Mouse (Mus musculus): ENCODE measurements around the gene Bdh2. TPM values are rescaled to one million over a fixed set of nuclear protein-coding genes. Genes with fewer than 3 reads are reported as not detected.
A peak's percentile ranks its signal among the peaks of the same experiment; 100 is the strongest.

Bdh2 gene
- polyA plus RNA-seq, 1 experiment from 2014 or later: 2.9 TPM

DNA sequence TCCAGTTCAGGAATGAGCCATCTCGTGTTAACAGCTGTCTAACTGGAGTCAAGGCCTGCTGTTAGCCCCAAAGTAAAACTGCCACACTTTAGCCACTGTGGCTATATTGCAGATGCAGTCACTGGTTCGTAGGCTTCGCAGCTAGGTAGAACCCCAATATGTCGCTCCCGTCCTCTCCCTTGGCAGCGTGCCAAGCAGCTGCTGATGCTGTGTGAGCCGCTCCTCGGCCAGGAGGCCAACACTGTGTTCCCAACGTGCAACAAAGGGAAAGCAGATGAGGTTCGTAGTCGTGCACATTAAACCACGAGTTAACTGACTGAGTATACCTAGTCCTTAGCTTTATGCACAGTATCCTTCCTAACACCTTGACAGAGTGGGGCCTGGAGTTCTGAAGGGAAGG lies 8.4 kb upstream of the Bdh2 start:
- H3K36me3 ChIP-seq (ENCODE audit: poor library complexity, severe bottlenecking): peaks cover 64% of the 10 kb centered on the region
- no peaks in the 10 kb centered on the region for H3K9me3 ChIP-seq (replicated peaks)
- H3K27me3 ChIP-seq: no peaks in the 10 kb centered on the region
- H3K4me3 ChIP-seq: no peak overlapping the region
- peak; percentile 57; the same call in 1 of the 2 replicates for ATAC-seq
- H3K9ac ChIP-seq: no peak overlapping the region
- H3K27ac ChIP-seq: no peak overlapping the region
- WGBS: 71% methylated on average over 12 of the region's 12 CpGs
- no peaks in the 10 kb centered on the region for H3K4me1 ChIP-seq
- H3K4me2 ChIP-seq: no peak overlapping the region

DNA sequence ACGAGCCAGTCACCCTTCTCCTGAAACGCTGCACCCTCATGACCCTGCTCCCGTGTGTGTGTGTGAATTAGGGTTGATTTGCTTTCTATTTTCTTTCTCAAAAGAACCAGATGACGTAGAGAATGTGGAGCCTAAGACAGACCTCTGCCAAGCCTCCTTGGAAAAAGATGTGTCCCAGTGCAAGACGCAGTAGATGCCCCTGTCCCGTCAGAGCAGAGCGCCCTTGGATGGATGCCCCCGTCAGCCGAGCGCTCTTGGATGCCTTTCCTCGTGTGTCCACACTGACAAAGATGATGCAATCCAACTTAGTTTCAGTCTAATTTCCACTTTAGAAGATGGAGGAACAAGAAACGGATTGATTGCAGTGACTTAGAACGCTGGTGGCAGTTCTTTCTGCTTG lies 8.0 kb upstream of the Bdh2 start:
- ATAC-seq: no peak
- no peaks in the 10 kb centered on the region for H3K27me3 ChIP-seq
- WGBS: 90% methylated on average over 13 of the region's 13 CpGs
- H3K4me3 ChIP-seq: no peak overlapping the region
- peaks cover 61% of the 10 kb centered on the region for H3K36me3 ChIP-seq (ENCODE audit: poor library complexity, severe bottlenecking)
- no peak overlapping the region for H3K4me2 ChIP-seq
- no peak overlapping the region for H3K9ac ChIP-seq
- no peaks in the 10 kb centered on the region for H3K4me1 ChIP-seq
- no peak overlapping the region for H3K27ac ChIP-seq
- H3K9me3 ChIP-seq (replicated peaks): no peaks in the 10 kb centered on the region

DNA sequence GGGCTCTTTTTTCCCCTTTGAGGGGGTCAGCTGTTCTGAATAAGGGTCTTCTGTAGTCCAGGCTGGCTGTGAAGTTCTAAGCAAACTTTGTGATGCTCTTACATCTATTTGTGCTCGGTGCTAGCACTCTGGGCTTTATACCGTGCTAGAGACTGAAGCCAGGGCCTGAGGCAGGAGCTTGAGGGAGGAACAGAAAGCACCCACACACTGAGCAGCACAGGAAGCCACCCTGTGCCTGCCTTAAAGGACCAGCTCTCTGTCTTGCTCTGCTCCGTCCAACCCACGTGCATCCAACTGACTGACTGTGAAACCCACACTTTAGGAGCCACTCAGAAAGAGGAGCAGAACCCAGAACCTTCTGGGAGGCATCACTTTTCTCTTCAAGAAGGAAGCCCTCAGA lies 861 bp upstream of the Bdh2 start:
- no peak overlapping the region for H3K4me3 ChIP-seq
- H3K27ac ChIP-seq: no peak overlapping the region
- 77% methylated on average over 4 of the region's 4 CpGs for WGBS
- ATAC-seq: 0 out of 2 replicates have a peak, but pooled peaks have one; percentile 14
- H3K36me3 ChIP-seq (ENCODE audit: poor library complexity, severe bottlenecking): no peaks in the 10 kb centered on the region
- H3K4me2 ChIP-seq: no peak overlapping the region
- H3K4me1 ChIP-seq: peaks cover 3% of the 10 kb centered on the region; the same call in 1 of the 2 replicates
- no peaks in the 10 kb centered on the region for H3K27me3 ChIP-seq
- H3K9ac ChIP-seq: peak overlapping the region; percentile 53; the same call in 1 of the 2 replicates
- H3K9me3 ChIP-seq (replicated peaks): no peaks in the 10 kb centered on the region

DNA sequence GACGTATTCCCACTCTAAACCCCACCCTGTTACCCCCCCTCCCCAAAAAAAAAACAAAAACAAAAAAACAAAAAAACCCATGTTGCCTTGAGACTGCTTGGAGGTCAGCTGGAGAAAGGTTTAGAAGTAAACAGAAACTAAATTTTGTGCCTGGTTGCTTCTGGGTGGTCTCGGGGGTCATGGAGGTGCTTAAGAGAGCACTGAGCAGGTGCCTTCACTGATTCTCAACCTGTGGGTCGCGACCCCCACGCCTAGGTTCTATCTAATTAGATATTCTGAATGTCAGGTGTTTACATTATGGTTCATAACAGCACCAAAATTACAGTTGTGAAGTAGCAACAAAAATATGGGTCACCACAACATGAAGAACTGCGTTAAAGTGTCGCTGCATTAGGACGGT lies 680 bp downstream of the Bdh2 start:
- H3K27ac ChIP-seq: no peak overlapping the region
- H3K4me3 ChIP-seq: no peak overlapping the region
- H3K4me1 ChIP-seq: peaks cover 3% of the 10 kb centered on the region; the same call in 1 of the 2 replicates
- no peaks in the 10 kb centered on the region for H3K9me3 ChIP-seq (replicated peaks)
- 87% methylated on average over 8 of the region's 8 CpGs for WGBS
- H3K9ac ChIP-seq: no peak overlapping the region
- H3K36me3 ChIP-seq (ENCODE audit: poor library complexity, severe bottlenecking): no peaks in the 10 kb centered on the region
- H3K27me3 ChIP-seq: no peaks in the 10 kb centered on the region
- H3K4me2 ChIP-seq: no peak overlapping the region
- no peak for ATAC-seq

DNA sequence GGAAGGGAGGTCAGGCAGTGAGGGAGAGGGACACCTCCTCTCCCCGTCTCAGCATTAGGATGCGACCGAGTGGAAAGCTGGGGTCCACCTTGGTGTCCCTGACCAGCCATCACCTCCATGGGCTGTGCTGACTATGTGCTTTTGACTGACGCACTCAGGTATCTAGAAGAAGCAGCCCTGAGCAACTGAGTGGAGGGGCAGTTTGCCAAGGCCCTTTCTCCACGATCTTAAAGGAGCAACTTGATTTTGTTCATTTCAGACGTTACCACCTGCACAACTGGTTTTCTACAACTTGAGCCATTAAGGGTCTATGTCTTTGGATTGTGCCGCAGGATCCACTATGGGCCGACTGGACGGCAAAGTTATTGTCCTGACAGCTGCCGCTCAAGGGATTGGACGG lies 4.2 kb downstream of the Bdh2 start:
- H3K4me3 ChIP-seq: no peak overlapping the region
- H3K36me3 ChIP-seq (ENCODE audit: poor library complexity, severe bottlenecking): no peaks in the 10 kb centered on the region
- no peak overlapping the region for H3K27ac ChIP-seq
- H3K27me3 ChIP-seq: no peaks in the 10 kb centered on the region
- ATAC-seq: no peak
- no peak overlapping the region for H3K9ac ChIP-seq
- 89% methylated on average over 11 of the region's 11 CpGs for WGBS
- no peak overlapping the region for H3K4me2 ChIP-seq
- H3K9me3 ChIP-seq (replicated peaks): no peaks in the 10 kb centered on the region
- H3K4me1 ChIP-seq: peaks cover 3% of the 10 kb centered on the region; the same call in 1 of the 2 replicates

DNA sequence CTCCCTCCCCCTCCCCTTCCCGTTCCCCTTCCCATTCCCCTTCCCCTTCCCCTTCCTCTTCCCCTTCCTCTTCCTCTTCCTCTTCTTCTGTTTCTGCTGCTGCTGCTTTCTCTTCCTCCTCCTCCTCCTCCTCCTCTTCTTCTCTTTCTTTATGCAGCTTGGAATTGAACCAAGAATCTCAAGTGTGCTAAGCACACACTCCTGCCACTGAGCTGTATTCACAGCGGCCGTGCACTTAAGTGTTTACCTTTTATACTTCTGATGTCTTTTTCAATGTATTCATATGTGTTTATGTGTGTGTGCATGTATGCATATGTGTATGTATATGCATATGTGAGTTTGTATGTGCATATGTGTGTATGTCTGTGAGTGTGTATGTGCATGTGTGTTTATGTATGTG lies 4.8 kb downstream of the Bdh2 start:
- no peaks in the 10 kb centered on the region for H3K36me3 ChIP-seq (ENCODE audit: poor library complexity, severe bottlenecking)
- 73% methylated on average over 3 of the region's 3 CpGs for WGBS
- H3K9me3 ChIP-seq (replicated peaks): no peaks in the 10 kb centered on the region
- H3K27me3 ChIP-seq: no peaks in the 10 kb centered on the region
- H3K4me2 ChIP-seq: no peak overlapping the region
- H3K4me3 ChIP-seq: no peak overlapping the region
- H3K4me1 ChIP-seq: peaks cover under 1% of the 10 kb centered on the region; the same call in 1 of the 2 replicates
- H3K9ac ChIP-seq: no peak overlapping the region
- ATAC-seq: no peak
- no peak overlapping the region for H3K27ac ChIP-seq

DNA sequence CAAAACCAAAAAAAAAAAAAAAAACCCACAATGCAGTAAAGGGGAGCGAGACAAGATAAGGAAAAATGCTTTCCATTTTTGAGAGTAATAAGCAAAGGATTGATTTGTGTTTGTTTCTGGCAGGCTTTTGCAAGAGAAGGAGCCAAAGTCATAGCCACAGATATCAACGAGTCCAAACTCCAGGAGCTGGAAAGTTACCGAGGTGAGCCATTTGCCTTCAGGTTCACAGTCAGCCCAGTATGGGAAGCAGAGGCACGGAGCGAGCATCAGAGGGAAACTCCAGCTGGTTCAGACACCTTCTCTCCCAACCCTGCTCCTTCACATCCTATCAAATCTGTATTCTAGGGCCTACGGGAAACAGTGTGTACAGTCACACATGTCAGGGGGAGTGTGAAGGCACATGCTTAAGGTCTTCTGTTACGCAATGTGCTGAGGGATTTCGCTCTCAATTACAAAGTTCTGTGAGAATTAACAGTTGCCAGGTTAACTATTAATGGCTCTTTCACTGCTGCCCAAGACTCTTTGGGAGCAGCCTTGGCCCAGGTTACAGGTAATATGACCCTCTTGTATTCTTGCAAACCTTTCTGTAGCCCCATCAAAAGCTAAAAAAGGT lies 7.2 kb downstream of the Bdh2 start:
- WGBS: 91% methylated on average over 8 of the region's 8 CpGs
- no peaks in the 10 kb centered on the region for H3K9me3 ChIP-seq (replicated peaks)
- no peaks in the 10 kb centered on the region for H3K27me3 ChIP-seq
- H3K4me3 ChIP-seq: no peak overlapping the region
- H3K27ac ChIP-seq: no peak overlapping the region
- no peaks in the 10 kb centered on the region for H3K4me1 ChIP-seq
- H3K4me2 ChIP-seq: no peak overlapping the region
- no peaks in the 10 kb centered on the region for H3K36me3 ChIP-seq (ENCODE audit: poor library complexity, severe bottlenecking)
- no peak for ATAC-seq
- H3K9ac ChIP-seq: no peak overlapping the region

DNA sequence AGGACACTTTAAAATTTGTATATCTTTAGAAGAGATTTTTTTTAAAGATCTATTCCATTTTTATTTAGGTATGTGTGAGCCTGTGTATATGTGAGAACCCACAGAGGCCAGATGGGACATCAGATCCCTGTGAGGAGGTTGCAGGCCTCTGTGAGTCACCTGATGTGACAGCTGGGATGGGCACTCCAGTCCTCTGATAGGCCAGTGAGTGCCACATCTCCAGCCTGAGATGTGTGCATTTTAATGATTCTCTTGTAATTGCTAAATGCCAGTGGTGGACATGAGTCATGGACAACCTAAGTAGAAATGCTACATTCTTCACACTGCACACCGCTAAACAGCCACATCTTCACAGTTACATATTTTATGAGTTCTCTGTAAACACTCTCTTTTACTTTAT lies 8.1 kb downstream of the Bdh2 start:
- 92% methylated on average over 1 of the region's 1 CpGs for WGBS
- ATAC-seq: no peak
- no peaks in the 10 kb centered on the region for H3K9me3 ChIP-seq (replicated peaks)
- no peak overlapping the region for H3K27ac ChIP-seq
- no peaks in the 10 kb centered on the region for H3K27me3 ChIP-seq
- no peak overlapping the region for H3K9ac ChIP-seq
- no peak overlapping the region for H3K4me2 ChIP-seq
- H3K36me3 ChIP-seq (ENCODE audit: poor library complexity, severe bottlenecking): no peaks in the 10 kb centered on the region
- no peak overlapping the region for H3K4me3 ChIP-seq
- H3K4me1 ChIP-seq: no peaks in the 10 kb centered on the region

DNA sequence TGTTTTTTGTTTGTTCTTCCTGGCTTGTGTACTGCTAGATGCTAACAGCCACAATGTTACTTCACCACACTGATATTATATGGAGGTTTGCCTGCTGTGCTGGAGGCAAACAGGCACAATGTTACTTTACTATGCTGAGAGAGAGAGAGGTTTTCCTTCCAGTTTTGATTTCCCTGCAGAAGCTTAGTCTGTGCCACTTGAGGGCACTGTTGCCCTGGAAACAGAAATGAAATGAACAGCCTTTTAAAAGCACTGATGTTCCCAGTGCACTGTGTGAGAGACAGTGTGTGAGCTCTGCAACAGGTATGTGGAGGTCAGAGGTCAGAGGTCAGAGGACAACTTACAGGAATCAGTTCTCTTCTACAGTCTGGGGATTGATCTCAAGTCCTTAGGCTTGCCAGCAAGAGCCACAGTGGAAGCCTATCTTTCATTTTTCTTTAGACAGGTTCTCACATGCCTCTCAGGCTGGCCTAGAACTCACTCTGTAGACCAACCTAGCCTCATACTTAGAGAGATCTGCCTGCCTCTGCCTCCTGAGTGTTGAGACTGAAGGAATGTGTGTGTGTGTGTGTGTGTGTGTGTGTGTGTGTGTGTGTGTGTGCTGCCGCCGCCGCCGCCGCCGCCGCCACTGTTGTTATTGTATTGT lies 9.4 kb downstream of the Bdh2 start:
- no peaks in the 10 kb centered on the region for H3K36me3 ChIP-seq (ENCODE audit: poor library complexity, severe bottlenecking)
- H3K4me1 ChIP-seq: no peaks in the 10 kb centered on the region
- no peaks in the 10 kb centered on the region for H3K27me3 ChIP-seq
- H3K9ac ChIP-seq: no peak overlapping the region
- no peaks in the 10 kb centered on the region for H3K9me3 ChIP-seq (replicated peaks)
- no peak overlapping the region for H3K4me3 ChIP-seq
- H3K4me2 ChIP-seq: no peak overlapping the region
- peak; percentile 85 for ATAC-seq
- 97% methylated on average over 5 of the region's 7 CpGs for WGBS
- H3K27ac ChIP-seq: no peak overlapping the region

DNA sequence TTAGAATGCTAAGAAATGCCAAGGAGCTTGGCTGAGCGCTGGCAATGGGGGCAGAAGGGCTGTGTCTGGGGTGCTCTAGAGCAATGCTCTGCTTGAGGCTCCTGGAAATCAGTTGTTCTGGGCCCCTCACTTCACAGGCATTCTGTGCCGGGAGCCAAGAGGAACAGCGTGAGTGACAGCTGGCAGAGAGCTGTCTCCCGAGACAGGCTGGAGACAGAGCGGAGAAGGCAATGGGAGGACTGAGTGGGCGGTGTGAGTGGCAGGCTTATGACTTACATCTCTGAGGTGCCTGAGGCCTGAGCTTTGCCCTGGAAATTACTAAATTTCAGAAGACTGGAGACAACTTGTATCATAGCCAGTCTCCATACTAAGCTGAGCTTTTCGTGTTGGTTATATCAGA lies 12.7 kb downstream of the Bdh2 start:
- H3K36me3 ChIP-seq (ENCODE audit: poor library complexity, severe bottlenecking): no peaks in the 10 kb centered on the region
- ATAC-seq: peak; percentile 50; the same call in 1 of the 2 replicates
- H3K27me3 ChIP-seq: no peaks in the 10 kb centered on the region
- no peak overlapping the region for H3K4me3 ChIP-seq
- no peak overlapping the region for H3K4me2 ChIP-seq
- no peak overlapping the region for H3K9ac ChIP-seq
- H3K27ac ChIP-seq: no peak overlapping the region
- H3K9me3 ChIP-seq (replicated peaks): no peaks in the 10 kb centered on the region
- H3K4me1 ChIP-seq: no peaks in the 10 kb centered on the region
- WGBS: 45% methylated on average over 7 of the region's 7 CpGs

DNA sequence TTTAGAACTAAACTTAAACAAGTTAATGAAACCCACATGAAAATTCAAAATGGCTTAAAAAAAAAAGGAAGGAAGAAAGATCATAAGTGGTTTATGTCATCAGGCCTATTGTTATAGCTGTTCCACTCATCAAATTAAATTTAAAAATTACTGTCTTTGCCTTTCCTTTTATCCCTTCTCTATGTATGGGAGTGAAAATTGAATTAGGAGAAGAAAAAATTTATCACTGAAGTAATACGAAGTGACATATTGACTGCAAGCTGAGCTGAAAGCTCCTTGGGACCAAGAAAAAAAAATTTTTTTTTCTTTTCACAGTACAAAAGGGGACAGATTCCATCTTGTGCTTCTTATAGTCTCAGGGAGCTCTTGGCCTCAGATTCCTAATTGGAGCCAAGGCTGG lies 14.5 kb downstream of the Bdh2 start:
- Histone ChIP-seq H3K9me3 (replicated peaks) (no peaks in the 10 kb centered on the region), H3K27ac (no peak overlapping the region), H3K27me3 (no peaks in the 10 kb centered on the region), H3K4me3 (no peak overlapping the region), H3K4me2 (no peak overlapping the region), H3K36me3 (ENCODE audit: poor library complexity, severe bottlenecking) (no peaks in the 10 kb centered on the region), H3K4me1 (no peaks in the 10 kb centered on the region), H3K9ac (no peak overlapping the region)
- ATAC-seq: no peak
- 81% methylated on average over 1 of the region's 1 CpGs for WGBS

DNA sequence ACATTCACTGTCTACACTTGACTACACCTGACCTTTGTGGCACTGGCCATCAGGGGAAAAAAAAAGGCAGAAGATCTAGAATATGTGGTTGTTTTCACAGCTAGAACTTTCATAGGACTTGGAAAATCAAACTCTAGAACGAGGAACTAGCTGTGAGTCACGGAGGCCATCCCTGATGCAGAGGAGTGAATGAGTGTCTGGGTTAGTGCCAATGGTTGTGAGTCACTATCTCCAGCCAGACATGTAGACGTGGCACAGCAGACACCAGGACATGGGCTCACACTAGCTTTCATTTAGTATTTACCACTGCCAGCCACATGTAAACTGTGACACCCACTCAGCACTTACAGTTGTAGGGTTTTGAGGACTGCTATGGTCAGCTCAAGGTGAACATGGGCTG lies 17.5 kb downstream of the Bdh2 start:
- Histone ChIP-seq H3K27me3 (no peaks in the 10 kb centered on the region), H3K4me2 (no peak overlapping the region)

DNA sequence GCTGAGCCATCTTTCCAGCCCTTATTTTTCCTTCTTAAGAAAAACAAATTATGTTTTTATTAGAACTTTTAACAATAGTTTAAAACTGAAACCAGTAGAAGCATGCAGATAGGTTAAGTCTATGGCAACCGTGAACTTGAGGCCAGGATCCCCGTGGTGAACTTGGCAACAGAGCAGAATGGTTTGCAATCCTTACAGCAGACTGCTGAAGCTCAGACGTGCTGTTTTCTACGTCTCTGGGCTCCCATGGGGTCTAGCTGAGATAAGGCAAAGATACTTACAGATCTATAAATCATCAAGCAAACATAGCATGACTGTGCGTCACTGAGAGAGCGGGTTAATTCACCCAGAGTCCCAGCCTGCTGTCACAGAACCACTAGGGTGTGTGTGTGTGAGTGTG lies 19.1 kb downstream of the Bdh2 start:
- WGBS: 83% methylated on average over 6 of the region's 6 CpGs
- H3K9me3 ChIP-seq (replicated peaks): no peaks in the 10 kb centered on the region
- no peak for ATAC-seq

More for the DNA sequence above, 17.5 kb downstream of the Bdh2 start:
- no peak for ATAC-seq
- no peak overlapping the region for H3K4me3 ChIP-seq
- H3K9ac ChIP-seq: no peak overlapping the region
- no peaks in the 10 kb centered on the region for H3K36me3 ChIP-seq (ENCODE audit: poor library complexity, severe bottlenecking)
- H3K9me3 ChIP-seq (replicated peaks): no peaks in the 10 kb centered on the region
- no peaks in the 10 kb centered on the region for H3K4me1 ChIP-seq
- WGBS: 81% methylated on average over 3 of the region's 3 CpGs
- no peak overlapping the region for H3K27ac ChIP-seq

More for the DNA sequence above, 19.1 kb downstream of the Bdh2 start:
- Histone ChIP-seq H3K4me2 (no peak overlapping the region), H3K27ac (no peak overlapping the region), H3K4me1 (peaks cover 9% of the 10 kb centered on the region), H3K4me3 (no peak overlapping the region), H3K9ac (no peak overlapping the region), H3K36me3 (ENCODE audit: poor library complexity, severe bottlenecking) (no peaks in the 10 kb centered on the region), H3K27me3 (no peaks in the 10 kb centered on the region)
